Mouse (Mus musculus) A20 (cell line): ENCODE results near the gene Panx1.

Experiments used
- DNase-seq: peaks from one replicate; pipeline ENCODE4 v3.0.0-alpha.2; 2011; ENCODE audit warnings: low read depth, low spot score

The Panx1 gene

DNA sequence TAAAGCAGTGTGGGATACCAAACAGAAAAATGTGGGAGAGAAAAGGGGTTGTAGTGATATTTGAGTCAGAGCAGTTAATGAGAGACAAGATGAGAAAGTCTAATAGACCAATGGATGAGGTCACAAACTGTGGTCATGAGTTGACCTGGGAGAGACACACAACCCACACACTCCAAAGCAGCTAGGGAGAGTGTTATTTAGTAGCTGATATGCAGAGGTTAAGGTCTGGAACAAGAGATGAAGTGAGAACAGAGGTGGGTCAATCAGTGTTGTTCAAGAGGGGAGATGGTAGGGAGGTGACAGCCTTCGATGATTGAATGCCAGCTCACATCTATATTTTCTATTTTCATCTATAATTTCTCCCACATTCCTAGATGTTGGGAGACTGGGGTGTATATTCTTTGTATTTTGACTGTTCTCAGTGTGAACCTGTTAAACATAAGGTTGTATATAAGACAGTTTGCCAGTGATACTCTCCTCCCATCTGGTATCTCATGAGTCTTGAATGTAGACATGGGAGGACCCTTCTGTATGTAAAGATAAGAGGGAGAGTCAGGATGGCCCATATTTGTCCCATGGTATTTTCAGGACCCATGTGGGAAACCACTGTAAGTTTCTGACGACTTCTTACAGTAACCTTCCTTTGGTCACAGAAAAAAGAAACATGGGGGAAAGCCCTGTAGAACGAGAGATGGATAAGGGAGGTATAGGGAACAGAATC is 74.3 kb downstream of the Panx1 start:
- no peak for DNase-seq

DNA sequence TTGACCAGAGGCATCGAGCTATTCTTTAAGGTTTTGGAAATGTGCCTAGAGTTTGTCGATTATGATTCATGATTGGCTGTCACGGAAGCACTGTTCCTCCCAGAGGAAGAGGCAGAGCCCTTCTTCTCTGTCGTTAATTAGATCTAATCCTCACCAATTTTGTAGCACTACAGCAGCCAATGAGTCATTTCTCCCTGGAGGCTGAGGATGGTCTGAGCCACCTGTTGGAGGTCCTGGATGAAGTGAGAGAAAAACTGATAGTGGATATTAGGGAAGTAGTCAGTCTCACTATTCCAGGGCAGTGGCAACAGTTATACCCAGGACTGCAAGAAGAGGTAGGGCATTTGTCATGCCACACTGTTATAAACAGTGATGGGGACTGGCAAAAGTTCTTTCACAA is 75.1 kb downstream of the Panx1 start:
- DNase-seq, result no peak

DNA sequence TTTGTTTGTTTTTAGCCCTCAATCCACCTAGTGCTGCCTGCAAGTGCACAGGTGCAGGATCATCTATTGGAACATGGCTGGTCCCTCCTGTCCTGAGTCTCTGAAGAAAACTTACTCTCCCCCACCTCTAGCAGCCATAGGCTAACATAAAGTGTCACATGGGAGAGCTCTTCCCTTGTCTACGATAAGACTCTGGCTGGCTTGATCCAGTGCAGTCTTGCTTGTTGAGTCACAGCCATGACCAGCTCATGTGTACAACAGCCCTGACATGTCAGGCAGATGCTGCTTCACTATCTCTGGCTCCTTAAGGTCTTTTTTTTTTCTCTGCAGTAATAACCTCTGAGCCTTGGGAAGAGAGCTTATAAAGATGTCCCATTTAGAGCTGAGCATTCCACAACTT is 77.7 kb downstream of the Panx1 start:
- no peak for DNase-seq

DNA sequence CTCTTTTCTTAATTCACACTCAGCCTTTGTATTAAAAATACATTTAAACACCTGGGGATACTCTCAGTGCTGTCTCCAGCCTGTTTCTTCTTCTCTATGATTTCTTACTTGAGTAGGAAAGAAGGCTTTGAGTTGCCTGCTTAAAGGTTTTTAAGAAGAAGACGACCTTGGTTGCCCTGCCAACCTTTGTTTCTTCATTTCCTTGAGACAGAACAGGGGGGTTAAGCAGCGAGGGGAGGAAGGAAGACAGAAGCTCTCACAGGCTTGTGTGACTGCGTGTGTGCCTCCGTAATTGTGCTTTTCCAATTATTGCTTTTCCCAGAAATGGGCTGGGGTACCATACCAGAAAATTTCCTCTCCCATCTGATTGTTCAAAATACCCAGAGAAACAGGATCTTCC is 78.5 kb downstream of the Panx1 start:
- DNase-seq, result no peak

DNA sequence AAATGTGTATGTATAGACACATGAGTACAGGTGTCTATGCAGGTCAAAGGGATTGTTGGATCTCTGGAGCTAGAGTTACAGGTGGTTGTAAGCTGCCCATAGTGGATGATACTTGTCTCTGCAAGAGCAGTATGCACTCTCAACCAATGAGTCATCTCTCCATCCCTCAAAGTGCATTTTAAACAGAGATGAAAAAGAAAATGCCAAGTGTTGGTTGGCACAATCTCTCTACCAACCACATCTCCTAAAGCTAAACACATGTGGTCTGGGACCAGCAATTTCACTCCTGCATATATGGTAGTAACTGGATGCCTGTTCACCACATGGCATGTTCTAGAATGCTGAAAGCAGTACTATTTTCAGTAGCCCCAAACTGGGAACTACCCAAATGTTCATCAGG is 79.9 kb downstream of the Panx1 start:
- no peak for DNase-seq

DNA sequence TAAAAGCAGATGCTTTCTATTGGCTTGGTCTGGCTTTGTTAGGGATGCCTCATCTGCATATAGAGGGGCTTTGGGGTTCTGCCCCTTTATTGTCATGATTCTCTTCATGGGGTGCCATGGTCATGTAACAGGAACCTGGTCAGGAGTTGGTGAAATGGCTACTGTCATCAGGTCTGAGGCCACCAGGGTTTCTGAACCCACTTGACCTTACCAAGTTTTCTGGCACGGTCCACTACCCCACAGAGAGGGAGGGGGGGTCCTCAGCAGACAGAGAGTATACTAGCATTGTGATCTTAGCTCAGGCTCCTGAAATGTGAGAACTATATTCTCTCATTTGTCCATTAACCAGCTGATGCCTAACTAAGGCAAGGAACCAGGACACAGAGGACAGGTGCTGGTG is 82.5 kb downstream of the Panx1 start:
- no peak for DNase-seq

DNA sequence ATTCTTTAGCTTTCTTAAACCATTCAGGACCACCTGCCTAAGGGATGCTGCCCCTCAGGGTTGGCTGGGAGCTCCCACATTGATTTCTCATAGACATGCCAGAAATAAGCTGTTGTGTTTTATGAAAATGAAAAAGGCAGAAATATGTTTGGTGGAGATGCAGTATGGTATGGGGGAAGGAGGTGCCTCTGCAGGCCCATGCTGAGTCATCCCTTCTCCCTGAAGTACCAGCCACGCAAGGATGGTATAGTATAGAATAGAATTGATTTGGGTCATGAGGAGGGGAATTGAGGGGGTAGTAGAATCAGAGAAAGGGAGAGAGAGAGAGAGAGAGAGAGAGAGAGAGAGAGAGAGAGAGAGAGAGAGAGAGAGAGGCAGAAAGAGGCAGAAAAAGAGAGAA is 90.6 kb downstream of the Panx1 start:
- DNase-seq, result no peak
